ENCODE assay signal across 1 mouse cellular context in the genomic region with DNA sequence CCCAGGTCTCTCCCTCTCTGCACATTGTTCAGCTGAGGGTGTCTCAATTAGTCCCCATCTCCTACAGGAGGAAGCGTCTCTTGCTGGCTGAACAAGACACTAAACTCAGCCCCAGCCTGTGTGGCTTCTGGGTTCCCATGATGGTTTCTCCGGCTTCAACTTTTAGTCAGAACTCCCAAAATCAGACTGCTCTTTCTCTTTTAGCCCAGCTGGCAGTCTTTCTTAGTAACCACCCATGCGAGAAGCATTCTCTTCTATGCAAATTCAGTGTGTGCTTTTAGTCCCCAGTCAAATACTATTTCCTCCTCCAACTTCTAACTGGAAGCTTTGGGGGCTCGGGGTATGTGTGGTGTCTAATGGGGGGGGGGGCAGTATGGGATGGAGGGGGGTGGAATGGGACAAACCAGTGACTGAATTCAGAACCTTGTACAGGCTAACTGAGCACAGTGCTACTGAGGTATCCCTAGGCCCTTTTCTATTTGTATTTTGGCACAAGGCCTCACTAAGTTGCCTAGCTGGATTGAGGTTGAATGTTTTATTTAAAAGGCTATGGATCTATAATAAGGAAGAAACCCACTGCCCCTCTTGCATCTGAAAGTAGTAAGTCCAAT.
TF ChIP-seq lines count a peak whose summit lies in the region.

No protein-coding gene starts in this region.

TF ChIP-seq in CH12.LX, 34 proteins besides CTCF, POLR2A, EP300 and RAD21 (continued from another document):
- TF ChIP-seq TBP (conservative IDR thresholded peaks at IDR 0.05; ENCODE audit: low read depth, low read length): no peak
- no peak for TF ChIP-seq ZMIZ1 (IDR thresholded peaks at IDR 0.05; ENCODE audit: low read depth, low read length)
